Mouse (Mus musculus) heart, postnatal 4 days (tissue): Measurements from ENCODE around the gene Mrpl35. TPM values are rescaled to one million over a fixed set of nuclear protein-coding genes. Genes with fewer than 3 reads are reported as not detected.

ENCODE experiments used
- DNase-seq: peaks from one replicate; pipeline ENCODE4 v3.0.0; 2021
- total RNA-seq, 2 experiments: library from RNA; stranded (reverse); gene quantifications; 2 replicates each; pipeline ENCODE4 v1.2.3; 2021

The Mrpl35 gene
- total RNA-seq, 2 experiments from 2014 or later, result 43.7 to 50.6 TPM

GRCm38 (mm10) chr6:71799391-71799790, 27.4 kb downstream of the Mrpl35 start:
- DNase-seq, result no peak

GRCm38 (mm10) chr6:71791771-71792170, 35.0 kb downstream of the Mrpl35 start:
- no peak for DNase-seq

GRCm38 (mm10) chr6:71788348-71788747, 38.4 kb downstream of the Mrpl35 start:
- DNase-seq, result no peak

GRCm38 (mm10) chr6:71783165-71783564, 43.6 kb downstream of the Mrpl35 start:
- DNase-seq, result no peak

GRCm38 (mm10) chr6:71780431-71780830, 46.3 kb downstream of the Mrpl35 start:
- DNase-seq, result no peak

GRCm38 (mm10) chr6:71779831-71780230, 46.9 kb downstream of the Mrpl35 start:
- DNase-seq, result no peak

GRCm38 (mm10) chr6:71778016-71778415, 48.8 kb downstream of the Mrpl35 start:
- no peak for DNase-seq

GRCm38 (mm10) chr6:71772636-71773208, 54.0 kb downstream of the Mrpl35 start:
- DNase-seq, result no peak

GRCm38 (mm10) chr6:71772156-71772555, 54.6 kb downstream of the Mrpl35 start:
- no peak for DNase-seq

- DNase-seq, result no peak
These were observed 55.5 kb downstream of the Mrpl35 start for GRCm38 (mm10) chr6:71771282-71771681.

- no peak for DNase-seq
These were observed 55.9 kb downstream of the Mrpl35 start for GRCm38 (mm10) chr6:71770856-71771255.

- DNase-seq, result no peak
These were observed 56.7 kb downstream of the Mrpl35 start for GRCm38 (mm10) chr6:71769901-71770690.

- DNase-seq, result no peak
These were observed 59.0 kb downstream of the Mrpl35 start for GRCm38 (mm10) chr6:71767761-71768160.

Other genes with a start within 250 kb of the Mrpl35 start
- 10 to 100 TPM; 39.0 to 41.2 TPM for gene Kdm3a, start 194.0 kb downstream of the Mrpl35 start, total RNA-seq
- 10 to 100 TPM; 22.4 to 22.9 TPM for gene Reep1, start 119.4 kb downstream of the Mrpl35 start, total RNA-seq
- gene Immt, start 4.4 kb upstream of the Mrpl35 start, total RNA-seq, result 100 to 1,000 TPM; 474 to 477 TPM
- 100 to 1,000 TPM; 113 to 116 TPM for gene Ptcd3, start 81.8 kb upstream of the Mrpl35 start, total RNA-seq
- 10 to 100 TPM; 32.3 to 35.7 TPM for gene Polr1a, start 82.1 kb upstream of the Mrpl35 start, total RNA-seq